Mouse (Mus musculus) thymus, adult 2 months (tissue): ENCODE measurements around the gene Gal3st4.

ENCODE experiments used
- CTCF ChIP-seq: fragments of 200-500 bp; IDR thresholded peaks from 2 replicates; pipeline ENCODE4 v1.5.1; 2012; ENCODE audit warnings: mild to moderate bottlenecking, control low read depth, low read length, moderate library complexity, borderline replicate concordance; ENCODE audit not compliant: control insufficient read depth, poor library complexity, insufficient read depth; ENCODE audit errors: extremely low read depth
- POLR2A ChIP-seq: fragments of 200-500 bp; IDR thresholded peaks from 2 replicates; pipeline ENCODE4 v1.6.1; 2012; ENCODE audit warnings: mild to moderate bottlenecking, low read length, control low read depth, moderate library complexity; ENCODE audit not compliant: control insufficient read depth, poor library complexity, insufficient read depth; ENCODE audit errors: extremely low read depth

- TF ChIP-seq CTCF (peak; percentile 65; the same call in 1 of the 2 replicates), POLR2A (no peak)
Observed at GRCm38 (mm10) chr5:138222111-138222510, 50.5 kb downstream of the Gal3st4 start.
